Mouse (Mus musculus): ENCODE measurements around the gene Calr3.

The Calr3 gene

DNA sequence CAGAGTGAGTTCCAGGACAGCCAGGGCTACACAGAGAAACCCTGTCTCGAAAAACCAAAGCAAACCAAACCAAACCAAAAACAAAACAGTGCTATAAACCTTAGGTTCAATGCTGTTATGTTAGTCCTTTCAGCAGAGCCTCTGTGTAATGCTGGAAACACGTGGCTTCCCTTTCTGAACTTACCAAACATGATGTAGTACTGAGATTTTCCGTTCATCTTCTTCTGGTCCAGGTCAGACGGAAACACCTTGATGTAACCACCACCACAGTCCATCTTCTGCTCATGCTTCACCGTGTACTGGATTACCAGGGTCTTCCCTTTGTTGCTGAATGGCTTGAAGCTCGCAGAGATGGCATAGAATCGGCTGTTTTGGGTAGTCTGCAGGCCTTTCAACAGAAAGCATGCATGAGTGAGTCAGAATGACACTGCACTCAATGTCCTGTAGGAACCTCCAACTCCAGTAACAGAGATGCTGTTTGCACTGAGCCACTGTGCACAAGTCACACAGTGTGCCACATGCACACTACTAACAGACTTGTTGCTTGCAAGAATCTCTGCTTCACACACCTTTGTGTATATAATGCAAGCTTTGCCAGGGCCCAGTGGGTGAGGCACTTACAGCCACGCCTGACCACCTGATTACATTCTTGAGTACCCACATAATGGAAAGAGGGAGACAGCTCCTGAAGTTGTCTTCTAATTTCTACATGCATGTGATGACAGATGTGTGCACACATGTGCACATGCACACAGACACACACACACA, 5.2 kb downstream of the Calr3 start:
- no peak for DNase-seq (ENCODE audit: low read depth)

DNA sequence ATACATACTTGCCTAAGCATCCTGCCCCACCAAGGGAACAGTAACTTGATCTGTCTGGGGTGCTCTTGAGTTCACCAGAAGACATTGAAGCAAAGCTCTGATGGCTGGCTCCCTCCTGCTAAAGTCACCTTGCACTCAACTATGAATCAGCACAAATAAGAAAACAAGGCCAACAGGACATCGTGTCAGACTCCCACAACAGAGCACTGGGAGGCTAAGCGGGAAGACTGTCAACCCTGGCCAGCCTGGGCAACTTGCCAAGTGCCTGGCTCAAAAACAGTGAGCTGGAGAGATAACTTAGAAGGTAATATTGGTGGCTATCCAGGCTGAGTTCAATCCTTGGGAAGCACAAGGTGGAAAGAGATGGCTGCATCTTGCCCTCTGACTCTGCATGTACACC, 8.7 kb downstream of the Calr3 start:
- DNase-seq (ENCODE audit: low read depth), result no peak

- DNase-seq (ENCODE audit: low read depth), result peak; percentile 80
These were observed 14.0 kb downstream of the Calr3 start for GRCm38 (mm10) chr8:72429676-72430075.

GRCm38 (mm10) chr8:72422926-72423325, 20.7 kb downstream of the Calr3 start:
- peak; percentile 57 for DNase-seq (ENCODE audit: low read depth)

GRCm38 (mm10) chr8:72421362-72422335, 22.0 kb downstream of the Calr3 start, which contains the start of gene Eps15l1:
Gene Eps15l1 (minus strand): TSS chr8:72421460.
- peak; percentile 100 for DNase-seq (ENCODE audit: low read depth)

DNA sequence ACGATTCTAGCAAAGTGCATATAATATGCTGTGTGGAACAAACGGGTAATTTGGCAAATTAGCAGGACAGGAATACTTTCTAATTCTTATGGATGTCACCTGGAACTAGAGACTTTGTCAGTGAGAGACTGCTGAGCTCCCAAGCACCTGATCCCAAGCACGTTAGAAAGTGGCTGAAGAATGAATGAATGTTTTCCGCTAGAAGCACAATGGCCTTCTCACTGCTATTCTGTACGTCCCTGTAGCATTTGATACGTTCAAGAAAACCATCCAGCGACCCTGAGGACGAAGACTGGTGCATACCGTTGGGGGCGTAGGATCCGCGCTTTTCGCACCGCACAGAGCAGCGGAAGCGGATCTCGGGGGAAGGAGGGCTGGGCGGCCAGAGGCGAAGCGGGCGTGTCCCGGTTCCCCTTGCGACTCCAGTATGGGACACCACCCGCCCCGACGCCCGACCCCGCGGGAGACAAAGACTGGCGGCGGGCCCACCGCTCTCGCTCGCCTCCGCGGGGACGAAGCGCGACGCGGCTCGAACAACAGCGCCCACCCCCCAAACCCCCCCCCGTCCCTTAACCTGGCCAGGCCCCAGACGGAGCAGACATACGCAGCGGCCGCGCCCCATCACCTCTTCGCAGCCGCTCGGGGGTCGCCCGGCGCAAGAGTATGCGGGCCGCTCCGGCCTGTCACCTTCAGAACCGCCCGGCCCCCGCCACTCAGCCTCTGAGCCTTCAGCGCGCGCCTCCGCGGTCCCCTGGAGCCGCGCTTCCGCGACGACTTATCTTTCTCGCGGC, 22.9 kb downstream of the Calr3 start:
- DNase-seq (ENCODE audit: low read depth), result peak; percentile 71

DNA sequence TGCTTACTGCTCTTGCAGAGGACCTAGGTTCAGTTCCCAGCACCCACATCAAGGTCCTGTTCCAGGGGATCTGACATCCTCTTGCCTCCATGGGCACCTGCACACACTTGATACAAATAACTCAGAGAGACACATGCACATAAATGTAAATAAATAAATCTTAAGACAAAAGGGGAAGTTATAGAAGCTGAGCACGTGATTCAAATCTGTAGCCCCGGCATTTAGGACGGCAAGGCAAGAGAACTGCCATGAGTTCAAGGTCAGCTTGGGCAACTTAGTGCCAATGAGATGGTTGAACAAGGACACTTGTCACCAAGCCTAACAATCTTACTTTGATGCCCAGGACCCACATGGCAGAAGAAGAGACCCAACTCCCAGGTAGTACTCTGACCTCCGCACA, 25.6 kb downstream of the Calr3 start:
- no peak for DNase-seq (ENCODE audit: low read depth)

DNA sequence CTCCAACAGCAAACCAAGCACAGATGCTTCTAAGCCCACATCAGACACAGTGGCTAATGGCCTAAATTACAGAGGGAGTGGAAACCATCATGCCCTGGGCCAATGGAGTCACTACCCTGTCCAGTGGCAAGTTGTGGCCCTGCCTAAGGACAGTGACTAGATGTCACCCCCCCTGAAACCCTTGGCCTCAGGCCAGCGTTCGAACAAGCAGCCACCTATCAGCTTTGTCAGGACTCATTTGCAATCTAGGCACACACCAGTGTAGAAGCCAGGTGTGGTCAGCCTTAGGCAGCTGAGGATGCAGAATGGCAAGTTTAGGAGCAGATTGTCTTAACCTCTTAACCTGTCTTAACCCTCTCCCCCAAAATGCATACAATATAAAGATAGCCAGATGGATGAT, 28.4 kb downstream of the Calr3 start:
- no peak for DNase-seq (ENCODE audit: low read depth)

- no peak for DNase-seq (ENCODE audit: low read depth)
These were observed 29.8 kb downstream of the Calr3 start for GRCm38 (mm10) chr8:72413839-72414238.

DNA sequence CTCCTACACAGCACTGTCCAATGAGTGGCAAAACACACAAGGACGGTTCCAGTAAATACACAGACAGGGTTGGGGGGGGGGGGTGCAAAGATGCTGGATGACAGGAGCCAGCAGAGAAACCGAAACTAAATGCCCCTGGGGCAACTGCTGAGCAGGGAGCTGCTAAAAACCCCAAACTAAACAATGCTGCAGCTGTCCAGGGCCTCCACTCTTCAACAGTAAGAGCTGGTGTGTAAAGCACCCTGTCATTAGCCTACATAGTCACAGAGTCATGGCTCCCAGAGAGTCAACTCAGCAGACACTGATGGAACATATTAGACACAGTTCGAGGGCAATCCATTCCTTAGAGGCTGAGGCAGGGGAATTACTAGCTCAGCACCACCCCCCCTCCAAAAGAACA, 34.2 kb downstream of the Calr3 start:
- DNase-seq (ENCODE audit: low read depth), result peak; percentile 48

DNA sequence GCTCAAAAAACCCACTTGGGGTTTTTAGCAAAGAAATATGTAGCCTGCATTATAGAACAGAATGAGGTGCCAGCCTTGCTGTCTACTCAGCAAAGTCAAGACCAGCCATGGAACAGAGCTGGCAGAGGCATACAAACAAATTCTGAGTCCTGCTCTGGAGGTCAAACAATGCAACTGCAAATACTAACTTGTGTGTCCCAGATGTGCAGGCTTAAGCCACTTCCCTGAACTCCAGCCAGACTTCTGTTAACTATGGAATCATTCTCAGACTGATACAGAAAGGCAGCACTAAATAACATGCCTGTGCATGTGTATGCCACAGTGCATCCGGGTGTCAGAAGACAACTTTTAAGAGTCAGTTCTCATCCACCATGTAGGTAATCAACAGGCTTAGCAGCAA, 35.8 kb downstream of the Calr3 start:
- DNase-seq (ENCODE audit: low read depth), result no peak

GRCm38 (mm10) chr8:72402981-72403380, 40.7 kb downstream of the Calr3 start:
- DNase-seq (ENCODE audit: low read depth), result no peak

DNA sequence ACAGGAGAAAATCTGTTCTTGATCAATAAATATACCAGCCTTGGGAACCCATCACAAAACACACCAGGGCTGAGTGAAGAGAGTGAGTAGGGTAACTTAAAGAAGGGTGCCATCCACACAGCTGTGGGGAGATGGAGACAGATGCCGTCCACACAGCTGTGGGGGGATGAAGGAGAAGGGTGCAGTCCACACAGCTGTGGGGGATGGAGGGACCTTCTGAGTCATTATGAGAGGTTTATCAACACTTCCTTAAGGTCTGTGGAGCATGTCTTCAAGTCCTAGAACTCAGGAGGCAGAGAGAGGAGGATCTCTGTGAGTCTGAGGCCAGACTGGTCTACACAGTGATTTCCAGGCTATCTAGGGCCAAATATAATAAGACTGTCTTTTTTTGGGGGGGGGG, 42.3 kb downstream of the Calr3 start:
- DNase-seq (ENCODE audit: low read depth), result no peak

DNA sequence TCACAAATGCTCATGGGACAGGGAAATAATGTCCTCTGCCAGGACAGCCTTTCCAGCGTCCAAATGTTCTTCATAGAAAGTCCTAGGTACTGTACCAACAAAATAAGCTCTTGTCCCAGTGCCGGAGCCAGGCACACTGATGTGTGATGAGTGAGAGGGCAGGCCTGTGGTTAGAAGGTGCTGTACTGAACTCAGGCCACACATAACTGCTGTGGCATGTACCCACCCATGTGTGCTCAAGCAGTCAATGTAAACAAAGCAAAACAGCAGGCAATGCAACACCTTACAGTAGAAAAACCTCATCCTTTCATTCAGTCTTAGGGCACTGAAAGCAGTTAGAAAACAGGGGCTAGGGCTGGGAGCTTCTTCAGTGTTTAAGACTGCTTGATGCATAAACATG, 57.9 kb downstream of the Calr3 start:
- no peak for DNase-seq (ENCODE audit: low read depth)

DNA sequence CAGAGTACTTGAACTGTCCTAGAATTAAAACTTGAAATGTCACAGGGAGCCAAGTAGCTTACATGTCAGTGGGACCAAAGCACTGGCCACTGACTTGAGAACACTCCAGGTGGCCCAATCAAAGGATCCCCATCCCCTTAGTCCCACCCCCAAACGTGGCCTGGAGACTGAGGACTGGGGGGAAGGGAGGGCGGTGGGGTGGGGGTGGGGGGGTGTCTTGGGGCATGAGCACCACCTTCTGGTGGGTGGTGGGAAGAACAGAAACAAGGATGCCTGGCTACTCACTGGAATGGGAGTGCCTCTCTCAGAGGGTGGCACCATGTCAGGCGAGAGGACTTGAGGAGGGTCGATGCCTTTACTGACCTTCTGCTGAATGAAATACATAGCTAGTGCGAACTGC, 61.3 kb downstream of the Calr3 start:
- DNase-seq (ENCODE audit: low read depth), result peak; percentile 54

GRCm38 (mm10) chr8:72380656-72381055, 63.0 kb downstream of the Calr3 start:
- no peak for DNase-seq (ENCODE audit: low read depth)

- no peak for DNase-seq (ENCODE audit: low read depth)
These were observed 66.8 kb downstream of the Calr3 start for GRCm38 (mm10) chr8:72376900-72377299.

DNA sequence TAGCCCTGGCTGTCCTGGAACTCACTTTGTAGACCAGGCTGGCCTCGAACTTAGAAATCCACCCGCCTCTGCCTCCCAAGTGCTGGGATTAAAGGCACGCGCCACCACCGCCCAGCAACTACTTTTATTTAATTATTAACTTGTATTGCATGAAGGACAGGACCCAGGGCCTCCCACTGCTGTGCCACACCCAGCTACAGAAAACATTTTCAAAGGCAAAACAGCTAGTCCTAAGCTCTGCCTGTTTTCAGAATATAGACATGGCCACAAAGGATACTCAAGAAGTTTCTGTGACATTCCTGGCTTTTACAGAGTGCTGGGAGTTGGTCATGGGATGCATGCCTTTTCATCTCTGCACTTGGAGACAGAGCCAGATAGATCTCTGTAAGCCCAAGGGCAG, 67.4 kb downstream of the Calr3 start:
- DNase-seq (ENCODE audit: low read depth), result no peak

DNA sequence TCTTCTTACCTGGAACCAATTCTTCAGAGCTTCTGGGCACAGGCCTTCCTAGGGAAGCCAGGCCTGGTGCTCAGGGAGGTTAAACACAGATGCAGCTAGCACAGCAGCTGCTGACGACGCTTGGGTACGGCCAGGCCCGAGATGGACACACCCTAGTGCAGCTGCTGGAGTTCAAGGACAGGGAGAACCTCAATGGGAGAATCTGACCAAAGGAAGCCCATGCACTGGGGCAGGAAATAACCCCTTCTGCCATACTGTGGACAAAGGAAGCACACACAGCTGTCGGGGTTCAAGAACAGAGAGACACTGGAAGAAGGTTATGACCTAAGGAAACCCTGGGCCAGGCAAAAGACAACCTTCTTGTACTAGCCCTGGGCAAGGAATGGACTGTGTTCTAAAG, 68.5 kb downstream of the Calr3 start:
- DNase-seq (ENCODE audit: low read depth), result no peak

Data from induced T-regulatory cell, adult 2 months (primary cell).